Mouse (Mus musculus) retina, postnatal 1 day (tissue): ENCODE data around the gene Gm49380.
"Not testable (repeated sequence)": the region's sequence is repeated elsewhere in the genome, so short reads cannot be mapped to it uniquely, and the experiment has no call there.

ENCODE experiments used
- DNase-seq: peaks from one replicate; pipeline ENCODE4 v3.0.0-alpha.2; 2012

Gene Gm49380

GRCm38 (mm10) chr9:44124317-44124716, 11.0 kb upstream of the Gm49380 start:
- peak; percentile 28 for DNase-seq

- no peak for DNase-seq
These were observed 6.7 kb upstream of the Gm49380 start for GRCm38 (mm10) chr9:44119948-44120465.

GRCm38 (mm10) chr9:44119011-44119410, 5.7 kb upstream of the Gm49380 start:
- DNase-seq, result peak; percentile 51

GRCm38 (mm10) chr9:44116182-44116581, 2.9 kb upstream of the Gm49380 start:
- no peak for DNase-seq

GRCm38 (mm10) chr9:44115599-44115998, 2.3 kb upstream of the Gm49380 start:
- DNase-seq, result no peak

GRCm38 (mm10) chr9:44114453-44114852, 1.2 kb upstream of the Gm49380 start:
- no peak for DNase-seq

GRCm38 (mm10) chr9:44111909-44112308, 1.4 kb downstream of the Gm49380 start:
- DNase-seq, result not testable (repeated sequence)

- peak; percentile 93 for DNase-seq
These were observed 3.8 kb downstream of the Gm49380 start for GRCm38 (mm10) chr9:44109360-44110095.

GRCm38 (mm10) chr9:44108269-44109055, 4.8 kb downstream of the Gm49380 start:
- no peak for DNase-seq

GRCm38 (mm10) chr9:44107557-44108179, 5.6 kb downstream of the Gm49380 start:
- peak; percentile 66 for DNase-seq

- peak; percentile 49 for DNase-seq
These were observed 6.2 kb downstream of the Gm49380 start, which contains the start of gene C1qtnf5 for GRCm38 (mm10) chr9:44107110-44107509. Gene C1qtnf5 (plus strand): TSS chr9:44107245.

GRCm38 (mm10) chr9:44106596-44106995, 6.7 kb downstream of the Gm49380 start:
- no peak for DNase-seq

GRCm38 (mm10) chr9:44106182-44106581, 7.1 kb downstream of the Gm49380 start:
- DNase-seq, result no peak

GRCm38 (mm10) chr9:44105781-44106180, 7.5 kb downstream of the Gm49380 start:
- DNase-seq, result no peak

- DNase-seq, result no peak
These were observed 8.4 kb downstream of the Gm49380 start for GRCm38 (mm10) chr9:44104881-44105280.

- DNase-seq, result no peak
These were observed 11.8 kb downstream of the Gm49380 start, which contains the start of gene Mfrp for GRCm38 (mm10) chr9:44101490-44101889. Gene Mfrp (plus strand): TSS chr9:44101729.

- peak; percentile 66 for DNase-seq
These were observed 16.8 kb downstream of the Gm49380 start for GRCm38 (mm10) chr9:44096536-44096935.

- DNase-seq, result no peak
These were observed 17.5 kb downstream of the Gm49380 start for GRCm38 (mm10) chr9:44095781-44096180.

GRCm38 (mm10) chr9:44094737-44095136, 18.6 kb downstream of the Gm49380 start:
- DNase-seq, result no peak

- peak; percentile 82 for DNase-seq
These were observed 19.4 kb downstream of the Gm49380 start for GRCm38 (mm10) chr9:44093612-44094503.

- DNase-seq, result no peak
These were observed 24.3 kb downstream of the Gm49380 start for GRCm38 (mm10) chr9:44088877-44089608.
